Mouse (Mus musculus) liver (tissue): ENCODE results near the gene Gpatch3.
A peak's percentile ranks its signal among the peaks of the same experiment; 100 is the strongest.

Experiments used
- DNase-seq: peaks from one replicate; pipeline ENCODE4 v3.0.0-alpha.2; 2020; ENCODE audit warnings: mixed read lengths

Gene Gpatch3

DNA sequence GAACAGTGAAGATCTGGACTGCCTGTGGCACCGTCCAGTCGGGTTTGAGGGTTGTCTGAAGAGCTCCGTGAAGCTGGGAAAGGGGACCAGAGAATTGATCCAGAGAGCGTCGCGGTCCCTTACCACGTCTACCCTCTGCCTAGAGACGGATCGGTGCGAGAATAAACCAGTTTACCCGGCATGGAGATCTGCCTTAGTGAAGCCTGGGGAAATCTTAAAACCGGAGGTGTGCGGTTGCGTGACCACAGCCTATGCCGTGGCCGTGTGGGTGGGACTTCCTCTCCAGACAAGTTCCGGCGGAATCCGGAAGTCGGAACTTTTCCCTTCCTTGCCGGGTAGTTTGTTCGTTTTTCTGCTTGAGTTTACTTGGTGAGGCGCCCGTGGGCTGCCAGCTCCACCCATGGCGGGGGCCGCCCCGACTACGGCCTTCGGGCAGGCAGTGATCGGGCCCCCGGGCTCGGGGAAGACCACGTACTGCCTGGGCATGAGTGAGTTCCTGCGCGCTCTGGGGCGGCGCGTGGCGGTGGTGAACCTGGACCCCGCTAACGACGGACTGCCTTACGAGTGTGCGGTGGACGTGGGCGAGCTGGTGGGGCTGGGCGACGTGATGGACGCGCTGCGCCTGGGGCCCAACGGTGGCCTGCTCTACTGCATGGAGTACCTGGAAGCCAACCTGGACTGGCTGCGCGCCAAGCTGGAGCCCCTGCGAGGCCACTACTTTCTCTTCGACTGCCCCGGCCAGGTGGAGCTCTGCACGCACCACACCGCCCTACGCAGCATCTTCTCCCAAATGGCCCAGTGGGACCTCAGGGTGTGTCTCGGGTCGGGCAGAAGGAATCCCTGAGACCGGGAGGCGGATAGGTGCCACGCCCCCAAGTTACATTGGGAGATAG lies 9.8 kb downstream of the Gpatch3 start, which contains the start of gene Gpn2:
Gene Gpn2, plus strand, starts transcription at position 304 of the 893 bp plus-strand sequence.
- DNase-seq: peak; percentile 85

DNA sequence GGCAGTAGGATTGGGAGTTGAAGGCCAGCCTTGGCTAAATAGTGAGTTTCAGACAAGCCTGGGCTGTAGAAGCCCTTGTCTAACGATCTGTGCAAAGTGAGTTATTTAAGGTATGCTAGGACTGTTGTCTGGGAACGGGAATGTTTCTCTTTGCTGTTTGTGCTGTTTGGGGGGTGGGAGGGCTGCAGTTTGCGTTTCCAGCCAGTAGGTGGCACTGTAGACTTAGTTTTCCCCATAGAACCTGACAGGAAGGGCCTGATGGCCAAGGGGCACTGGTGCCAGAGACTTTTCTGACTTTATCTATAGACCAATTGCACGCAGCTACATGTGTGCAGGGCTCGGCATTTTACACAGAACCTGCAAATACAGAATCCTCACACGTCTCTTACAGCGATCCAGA lies 18.0 kb downstream of the Gpatch3 start:
- DNase-seq: peak; percentile 71

DNA sequence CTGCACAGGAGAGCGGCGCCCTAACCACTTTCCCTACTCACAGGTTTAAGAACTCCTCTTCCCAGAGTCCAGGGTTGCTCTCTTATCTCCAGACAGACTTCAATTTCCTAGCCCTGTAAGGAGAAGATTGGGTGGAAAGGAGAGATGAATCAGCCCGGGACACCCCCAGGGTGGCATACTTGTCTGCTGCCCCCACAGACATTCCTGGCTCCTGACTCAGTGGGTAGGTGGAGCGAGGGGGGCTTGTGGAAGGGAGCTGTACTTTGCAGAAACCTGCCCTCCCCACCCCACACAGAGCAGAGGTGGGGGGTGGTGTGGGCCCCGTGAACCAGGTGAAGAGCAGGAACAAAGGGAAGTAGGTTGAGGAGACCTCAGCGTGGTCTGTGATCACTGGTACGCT lies 21.0 kb downstream of the Gpatch3 start:
- no peak for DNase-seq

DNA sequence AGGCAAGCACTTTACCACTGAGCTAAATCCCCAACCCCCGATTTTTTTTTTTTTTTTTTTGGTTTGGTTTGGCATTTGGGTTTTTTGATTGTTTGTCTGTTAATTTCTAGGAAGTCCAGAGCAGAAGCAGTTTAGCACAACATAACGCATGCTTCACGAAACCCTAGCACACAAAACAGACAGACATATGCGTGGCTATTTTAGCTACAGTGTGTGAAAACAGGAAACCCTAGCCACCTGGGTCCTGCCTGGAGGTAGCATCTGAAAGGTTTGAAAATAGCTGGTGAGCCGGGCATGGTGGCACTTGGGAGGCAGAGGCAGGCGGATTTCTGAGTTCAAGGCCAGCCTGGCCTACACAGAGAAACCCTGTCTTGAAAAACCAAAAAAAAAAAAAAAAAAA lies 21.5 kb downstream of the Gpatch3 start:
- no peak for DNase-seq

DNA sequence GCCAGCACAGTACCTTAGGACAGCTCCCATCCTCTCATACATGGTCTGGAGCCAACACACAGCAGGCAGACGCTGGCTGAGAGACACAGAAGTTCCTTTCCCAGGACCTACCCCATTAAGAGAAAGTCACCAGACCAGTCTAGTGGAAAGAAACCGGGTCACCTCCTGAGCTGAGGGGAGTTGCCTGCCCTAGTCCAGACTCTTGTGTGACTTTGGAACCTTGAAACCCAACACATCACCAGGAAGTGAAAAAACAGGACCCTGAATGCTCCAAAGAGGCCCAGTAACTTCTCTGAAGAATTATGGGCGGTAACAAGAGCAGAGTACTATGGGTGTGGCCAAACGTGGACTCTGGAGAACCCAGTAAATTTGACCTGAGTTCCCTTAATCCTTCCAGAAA lies 24.1 kb downstream of the Gpatch3 start:
- no peak for DNase-seq

DNA sequence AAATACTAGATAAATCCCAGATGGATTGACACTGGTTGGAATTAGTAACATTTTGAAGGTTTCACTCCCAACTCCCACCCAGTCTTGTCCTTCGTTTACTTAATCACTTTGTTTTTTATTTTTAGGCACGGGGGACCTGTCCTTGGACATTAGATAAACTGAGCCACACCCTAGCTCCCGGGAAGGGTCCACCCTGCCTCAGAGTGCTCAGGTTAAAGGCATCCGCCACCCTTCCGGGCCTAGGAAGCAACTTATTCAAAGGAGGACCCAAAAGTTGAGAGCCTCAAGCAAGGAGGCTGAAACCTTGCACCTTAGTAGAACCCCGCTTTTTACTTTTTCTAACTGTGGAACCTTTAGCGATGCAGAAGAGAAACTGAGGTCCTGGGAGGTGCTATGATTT lies 24.6 kb downstream of the Gpatch3 start:
- DNase-seq: peak; percentile 33

DNA sequence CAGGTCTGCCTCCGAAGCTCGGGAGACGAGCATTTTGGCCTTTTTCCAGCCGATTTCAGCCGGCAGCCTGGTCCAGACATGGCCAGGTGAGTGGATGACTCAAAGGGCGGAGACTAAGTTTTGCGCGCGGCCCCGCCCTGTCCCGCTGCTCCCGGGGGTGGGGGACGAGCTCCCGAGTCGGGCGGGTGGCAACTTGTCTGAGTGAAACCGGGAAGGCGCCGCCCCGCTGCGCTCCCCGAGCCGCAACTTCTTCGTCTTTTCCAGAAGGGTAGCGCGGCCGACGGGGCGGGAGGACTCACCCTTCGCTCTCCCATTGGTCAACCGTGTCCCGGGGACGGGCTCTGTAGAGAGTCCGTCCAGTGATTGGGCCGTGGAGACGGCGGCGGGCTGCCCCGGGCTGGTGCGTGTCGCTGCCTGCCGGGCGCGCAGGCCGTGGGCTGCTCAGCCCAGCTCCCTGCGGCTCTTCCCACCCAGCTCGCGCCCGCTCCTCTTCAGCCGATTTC lies 25.1 kb downstream of the Gpatch3 start:
- peak; percentile 91 for DNase-seq

DNA sequence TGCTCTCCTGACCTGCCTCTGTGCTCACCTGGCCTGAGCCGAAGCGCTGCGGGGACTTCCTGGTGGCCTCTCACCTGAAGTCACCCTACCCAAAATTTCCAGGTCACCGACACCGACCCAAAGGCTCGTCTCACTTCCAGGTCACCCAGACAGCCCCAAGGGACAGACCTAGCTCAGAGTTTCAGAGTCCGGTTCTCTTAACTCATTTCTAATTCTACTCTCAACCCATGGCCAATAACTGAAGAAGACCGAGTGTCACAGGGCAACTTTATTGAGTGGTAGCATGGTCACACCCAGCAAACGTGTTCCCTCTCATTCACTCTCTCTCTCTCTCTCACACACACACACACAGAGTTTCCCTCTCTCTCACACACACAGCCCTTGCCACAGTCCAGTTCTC lies 25.8 kb downstream of the Gpatch3 start:
- DNase-seq: no peak

DNA sequence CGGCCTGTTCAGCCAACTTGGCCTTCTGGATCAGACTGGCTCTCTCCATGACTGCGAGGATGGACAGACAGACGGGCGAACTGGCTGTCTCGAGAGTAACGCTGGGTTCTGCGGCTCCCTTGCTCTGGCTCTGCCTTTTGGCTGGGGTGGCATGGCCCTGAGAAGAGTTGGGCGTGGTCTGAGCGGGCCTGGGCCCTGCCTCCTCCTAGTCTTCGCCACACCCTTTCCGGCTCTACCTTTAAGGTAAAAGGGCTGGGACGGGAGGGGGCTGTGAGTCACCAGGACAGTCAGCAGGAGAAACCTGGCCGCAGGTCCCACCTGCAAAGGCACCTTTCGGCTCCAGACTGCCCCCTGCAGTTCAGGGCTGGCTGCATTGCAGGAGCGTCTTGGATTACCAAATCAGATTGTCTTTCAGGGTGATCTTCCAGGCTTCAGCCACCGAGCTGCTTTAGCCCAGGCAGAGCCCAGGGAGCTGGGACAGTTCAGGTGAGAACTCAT lies 27.2 kb downstream of the Gpatch3 start, which contains the start of gene Sfn:
Gene Sfn, minus strand, starts transcription at position 448 of the 498 bp plus-strand sequence.
- DNase-seq: peak; percentile 65

DNA sequence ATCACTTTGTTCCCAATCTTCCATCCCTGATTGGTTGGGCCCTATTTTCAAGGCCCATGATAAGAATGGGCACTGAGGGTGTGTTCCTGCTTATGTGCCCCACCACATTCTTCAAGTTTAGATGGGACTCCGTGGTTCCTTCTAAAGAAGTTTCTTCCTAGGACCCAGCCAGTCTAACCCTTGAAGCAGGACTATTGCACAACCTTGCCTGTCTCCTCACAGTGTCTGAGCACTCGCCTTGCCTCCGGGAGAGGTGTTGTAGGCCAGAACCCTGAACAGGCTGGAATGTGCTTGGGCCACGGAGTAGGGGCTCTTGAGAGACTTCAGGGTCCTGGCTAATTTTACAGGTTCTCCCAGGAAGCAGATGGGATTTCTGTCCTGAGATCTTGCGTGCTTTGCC lies 28.5 kb downstream of the Gpatch3 start:
- DNase-seq: no peak

DNA sequence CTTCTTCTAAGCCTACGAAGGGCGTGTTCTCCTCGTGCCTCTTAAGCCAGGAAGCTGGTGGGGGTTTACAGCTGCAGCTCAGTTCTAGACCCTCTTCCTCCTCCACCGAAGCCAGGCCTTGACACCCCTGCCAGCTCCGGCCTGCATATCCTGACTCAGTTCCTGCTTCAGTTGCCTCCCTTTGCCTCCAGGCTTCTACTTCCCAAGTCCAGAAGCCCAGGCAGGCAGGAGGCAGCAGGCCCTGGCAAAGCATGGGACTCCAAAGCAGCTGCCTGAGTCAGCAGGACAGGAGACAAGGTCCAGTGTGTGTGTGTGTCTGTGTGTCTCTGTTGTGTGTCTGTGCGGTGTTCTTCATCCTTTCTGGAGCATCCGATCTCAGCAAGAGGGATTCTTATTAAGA lies 29.6 kb downstream of the Gpatch3 start:
- no peak for DNase-seq

DNA sequence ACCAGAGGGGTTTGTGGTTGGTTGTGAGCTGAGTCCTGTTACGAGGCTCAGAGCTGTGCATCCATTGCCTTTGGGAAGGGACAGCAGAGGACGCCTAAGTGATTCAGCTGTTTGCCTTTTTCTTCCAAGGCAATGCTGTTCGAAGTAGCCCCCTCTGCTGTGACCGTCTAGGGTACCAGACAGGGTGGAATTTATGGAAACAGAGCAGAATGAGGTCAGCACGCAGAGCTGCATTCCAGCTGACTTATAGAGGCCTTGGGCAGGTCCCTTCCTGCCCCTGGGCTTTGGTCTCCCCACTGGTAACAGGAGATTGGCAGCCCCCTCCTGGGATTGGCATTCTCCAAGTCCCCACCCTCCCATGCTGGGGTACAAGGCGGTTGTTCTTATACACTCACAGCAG lies 30.3 kb downstream of the Gpatch3 start:
- DNase-seq: no peak

DNA sequence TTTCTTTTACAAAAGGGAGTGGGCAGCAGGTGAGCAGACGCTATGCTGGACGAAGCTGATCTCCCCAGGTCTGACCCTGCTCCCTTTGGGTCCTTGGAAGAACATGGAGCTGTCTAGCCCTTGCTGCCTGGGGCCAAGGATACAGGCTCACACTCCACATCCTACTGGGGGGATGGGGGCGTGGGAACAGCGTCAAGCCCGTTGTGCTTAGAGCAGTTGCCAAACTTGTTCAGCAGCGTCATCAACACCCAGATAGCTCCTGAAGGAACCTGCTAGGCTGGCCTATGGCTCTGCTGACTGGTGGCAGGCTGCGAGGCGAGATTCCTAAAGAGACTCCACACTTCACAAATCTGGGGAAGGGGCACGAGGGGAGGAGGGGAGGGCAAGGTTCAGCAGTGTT lies 30.8 kb downstream of the Gpatch3 start:
- DNase-seq: no peak

DNA sequence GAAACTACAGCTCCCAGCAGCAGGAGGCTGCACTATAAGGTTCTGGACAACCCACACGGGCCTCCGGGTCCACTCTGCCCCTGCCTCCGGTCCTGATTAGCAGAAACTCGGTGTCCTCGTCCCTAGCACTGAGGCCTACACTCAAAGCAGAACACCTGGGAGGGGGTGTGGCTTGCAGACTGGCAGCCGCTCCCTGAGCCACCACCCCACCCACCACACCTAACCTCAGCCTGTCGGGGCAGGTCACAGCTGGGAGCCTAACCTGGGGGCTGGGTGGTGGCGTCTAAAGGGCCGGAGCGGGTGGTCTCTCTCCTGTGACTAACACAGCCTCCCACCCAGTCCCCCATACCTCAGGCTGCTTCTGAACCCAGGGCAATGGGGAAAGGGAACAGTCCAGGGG lies 32.7 kb downstream of the Gpatch3 start:
- DNase-seq: no peak

DNA sequence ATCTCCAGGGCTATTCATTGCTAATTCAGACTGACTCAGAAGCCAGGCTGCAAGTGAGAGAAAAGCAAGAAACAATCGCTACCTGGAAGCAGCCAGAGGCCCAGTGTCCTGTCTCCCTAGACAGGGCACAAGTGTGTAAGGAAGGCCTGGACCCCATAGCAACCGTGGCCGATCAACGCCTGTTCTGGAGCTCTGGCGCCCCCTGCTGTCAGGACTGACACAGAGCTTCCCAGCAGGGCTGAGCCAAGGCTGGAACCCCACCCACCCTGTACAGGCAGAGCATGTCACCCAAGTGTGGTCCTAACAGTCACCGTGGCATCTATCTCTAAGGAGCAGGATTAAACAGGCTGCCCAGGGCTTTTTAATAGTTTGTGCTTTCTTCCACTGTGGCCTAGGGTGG lies 35.2 kb downstream of the Gpatch3 start:
- peak; percentile 88 for DNase-seq

DNA sequence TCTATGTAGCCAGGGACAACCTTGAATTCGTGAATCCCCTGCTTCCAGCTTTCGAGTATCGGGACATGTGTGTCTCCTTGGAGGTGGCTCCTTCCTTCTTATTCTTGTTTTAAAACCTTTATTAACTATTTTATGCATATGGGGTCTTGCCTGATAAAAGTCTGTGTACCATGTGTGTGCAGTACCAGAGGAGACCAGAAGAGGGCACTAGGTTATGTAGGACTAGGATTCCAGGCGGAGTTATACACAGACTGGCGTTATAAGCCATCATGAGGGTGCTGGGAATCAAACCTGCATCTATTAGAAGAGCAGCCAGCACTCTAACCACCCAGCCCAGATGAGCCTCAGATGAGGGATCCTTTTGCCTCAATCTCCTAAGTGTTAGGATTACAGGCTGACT lies 37.3 kb downstream of the Gpatch3 start:
- DNase-seq: no peak

DNA sequence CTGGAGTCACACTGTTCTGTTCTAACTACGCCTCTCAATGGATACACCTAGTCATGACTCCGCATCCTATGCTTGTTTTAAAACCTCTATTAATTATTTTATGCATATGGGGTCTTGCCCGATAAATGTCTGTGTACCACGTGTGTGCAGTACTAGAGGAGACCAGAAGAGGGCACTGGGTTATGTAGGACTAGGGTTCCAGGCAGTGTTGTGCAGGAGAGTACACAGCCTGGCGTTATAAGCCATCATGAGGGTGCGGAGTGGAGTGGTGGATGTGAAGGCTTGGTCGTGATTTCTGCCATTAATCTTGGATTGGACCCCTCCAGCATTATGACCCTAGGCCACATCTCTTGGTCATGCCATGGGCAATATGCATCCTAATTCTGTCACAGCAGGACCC lies 37.9 kb downstream of the Gpatch3 start:
- no peak for DNase-seq

DNA sequence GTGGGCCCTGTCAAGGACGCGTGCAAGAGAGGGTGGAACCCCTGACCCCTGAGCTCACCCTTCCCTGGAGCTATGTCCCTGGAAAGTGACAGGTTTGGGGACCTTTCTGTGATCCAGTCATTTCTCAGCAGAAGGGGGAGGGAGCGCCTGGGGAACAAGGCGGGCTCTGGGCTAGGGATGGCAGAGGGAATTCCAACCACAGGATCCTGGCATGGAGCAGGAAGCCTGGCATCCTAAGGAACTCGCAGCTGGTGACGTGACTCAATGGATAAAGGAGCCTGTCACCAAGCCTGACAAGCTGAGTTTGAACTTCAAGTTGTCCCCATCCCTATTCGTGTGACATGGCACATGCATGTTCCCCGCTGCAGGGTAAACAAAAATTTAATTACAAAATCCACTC lies 38.5 kb downstream of the Gpatch3 start:
- DNase-seq: no peak

DNA sequence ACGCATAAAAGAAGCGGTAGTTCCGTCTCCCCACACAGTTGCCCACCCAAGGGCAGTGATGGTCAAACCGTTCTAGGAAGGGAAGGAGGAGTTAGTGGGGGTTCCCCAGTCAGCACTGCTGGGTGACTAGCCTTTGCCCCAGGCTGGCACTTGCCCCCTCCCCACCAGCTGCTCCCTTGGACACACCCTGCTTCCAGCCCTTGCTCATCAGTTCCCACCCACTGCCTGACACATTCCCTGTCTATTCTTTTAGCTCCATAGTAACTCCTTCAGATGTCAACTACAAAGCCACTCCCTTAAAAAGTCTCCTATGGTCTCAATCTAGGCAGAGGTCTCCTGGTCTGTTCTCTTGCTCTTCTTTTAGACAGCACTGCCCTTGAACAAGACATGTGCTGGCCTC lies 39.3 kb downstream of the Gpatch3 start:
- DNase-seq: no peak

DNA sequence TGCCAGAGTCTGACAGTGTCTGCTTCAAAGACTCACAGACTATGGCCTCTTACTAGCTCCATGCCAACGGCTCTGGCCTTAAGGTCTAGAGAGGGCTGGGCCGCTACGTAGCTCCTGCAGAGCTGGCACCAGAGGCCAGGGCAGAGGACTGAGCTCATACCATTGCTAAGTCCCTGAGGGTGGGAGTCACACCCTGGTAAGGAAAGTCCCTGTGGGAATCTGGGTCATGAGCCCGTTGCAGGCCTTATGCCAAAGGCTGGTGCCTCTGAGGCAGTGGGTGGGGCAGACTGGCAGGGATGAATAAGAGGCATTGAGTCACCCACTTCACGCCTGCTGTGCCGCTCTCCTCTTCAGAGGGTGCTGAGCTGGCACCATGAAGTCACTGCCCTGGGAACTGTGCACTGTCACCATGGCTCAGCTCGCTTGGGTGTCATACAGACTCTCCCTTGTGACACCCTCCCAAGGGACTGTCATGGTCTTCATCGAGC lies 39.8 kb downstream of the Gpatch3 start:
- no peak for DNase-seq

DNA sequence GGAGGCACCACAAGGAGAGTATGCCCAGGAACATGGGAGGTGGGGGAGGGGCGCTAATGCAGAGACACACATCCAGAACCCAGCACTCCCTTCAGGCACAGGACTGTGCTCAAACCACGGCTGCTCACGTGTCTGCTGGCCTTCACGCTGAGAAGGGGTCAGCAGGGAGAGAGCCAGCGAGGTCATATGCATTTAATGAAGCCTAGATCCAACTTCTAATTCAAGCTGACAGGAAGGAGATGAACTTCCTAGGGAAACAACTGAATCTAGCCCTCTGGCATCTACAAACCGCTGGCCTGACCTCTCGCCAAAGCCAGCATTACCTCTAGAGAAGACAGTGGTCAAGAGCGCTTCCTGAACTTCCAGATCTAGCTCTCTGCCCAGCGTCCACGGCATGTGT lies 40.9 kb downstream of the Gpatch3 start:
- DNase-seq: no peak

DNA sequence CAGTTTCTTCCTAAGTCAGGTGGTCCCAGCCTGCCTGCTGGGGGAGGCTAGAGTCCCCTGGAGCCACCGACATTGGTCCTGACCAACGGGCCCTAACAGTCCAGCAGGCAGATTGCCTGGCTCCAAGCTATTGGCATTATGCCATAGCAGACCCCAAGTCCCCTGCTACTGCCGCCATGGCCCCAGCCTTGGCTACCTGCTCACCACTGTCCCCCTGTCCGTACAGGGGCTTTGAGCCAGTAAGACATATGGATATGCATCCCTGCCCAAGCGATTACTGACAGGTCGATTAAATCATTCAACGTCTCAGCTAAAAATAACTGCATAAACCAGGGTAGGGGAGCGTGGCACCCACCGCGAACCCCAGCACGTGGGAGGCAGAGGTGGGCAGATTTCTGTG lies 43.4 kb downstream of the Gpatch3 start:
- DNase-seq: no peak

DNA sequence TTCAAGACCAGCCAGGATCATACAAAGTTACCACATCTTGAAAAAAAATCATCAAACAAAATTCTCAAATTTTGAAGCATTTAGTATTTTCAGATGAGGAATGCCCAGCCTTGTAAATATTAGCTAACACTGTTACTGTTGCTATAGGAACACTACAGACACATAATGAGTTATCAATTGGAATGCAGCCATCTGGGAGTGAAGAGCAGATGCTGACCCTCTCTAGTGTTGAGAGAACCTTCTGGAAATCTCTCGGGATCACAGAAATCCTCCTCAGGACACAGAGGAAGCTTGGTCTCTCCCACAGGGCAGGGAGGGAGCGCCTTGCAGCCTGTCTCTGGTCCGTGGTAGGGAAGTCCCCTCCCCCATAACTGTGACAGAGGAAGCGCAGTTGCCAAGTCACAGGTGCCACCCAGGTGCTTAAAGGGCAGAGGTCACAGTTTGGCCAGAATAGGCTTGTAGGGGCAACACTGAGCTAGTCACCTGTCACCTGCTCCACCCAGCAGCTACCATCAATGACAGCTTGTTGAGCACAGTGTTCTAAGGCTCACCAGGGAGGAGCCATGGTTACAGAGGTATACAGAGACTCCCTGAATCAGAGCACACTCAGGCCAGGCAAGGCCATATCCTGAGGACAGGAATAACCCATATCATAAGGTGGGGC lies 45.1 kb downstream of the Gpatch3 start:
- no peak for DNase-seq

DNA sequence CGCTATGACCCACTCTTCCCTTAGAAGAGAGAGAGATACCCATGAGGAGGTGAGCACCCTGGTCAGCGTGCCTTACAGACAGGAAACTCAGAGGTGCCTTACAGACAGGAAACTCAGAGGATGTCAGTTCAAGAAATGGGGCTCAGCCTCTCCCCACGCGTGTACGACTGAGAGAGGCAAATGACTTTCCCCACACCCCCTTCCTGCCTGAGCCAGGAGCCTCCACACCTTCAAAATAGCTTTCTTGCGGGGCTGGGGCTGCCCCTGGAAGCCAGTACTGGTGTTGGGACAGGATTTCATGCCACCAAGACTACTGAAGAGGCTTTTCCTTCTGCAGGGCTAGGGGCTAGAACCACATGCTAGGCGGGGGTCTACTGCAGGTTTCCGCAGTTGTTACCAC lies 46.1 kb downstream of the Gpatch3 start:
- DNase-seq: no peak
